ENCODE assay signal across 8 mouse cellular contexts in genomic region chr2:52858529-52859465, GRCm38 (mm10). TPM values are rescaled to one million over a fixed set of nuclear protein-coding genes. Genes with fewer than 3 reads are reported as not detected.
DNase-seq lines count a peak whose midpoint lies in the region; ATAC-seq and TF ChIP-seq lines count a peak whose summit lies in the region.

No protein-coding gene starts in this region.

- peak overlapping the region; percentile 77 for H3K4me2 ChIP-seq in forebrain, embryonic 16.5 days (ENCODE audit: low read length)
- H3K4me2 ChIP-seq in lung, postnatal 0 days (replicated peaks; ENCODE audit: low read depth, low read length), result peak overlapping the region; percentile 96

- no peaks in the 10 kb centered on the region; the same call in 1 of the 2 replicates for H3K27me3 ChIP-seq in forebrain, embryonic 16.5 days (replicated peaks; ENCODE audit: control insufficient read depth, insufficient read depth, low read length)
- H3K27me3 ChIP-seq in lung, postnatal 0 days (replicated peaks; ENCODE audit: insufficient read depth, low read length), result 0 out of 2 replicates have a peak, but pooled peaks cover 4% of the 10 kb centered on the region

- H3K4me1 ChIP-seq in forebrain, embryonic 16.5 days (replicated peaks; ENCODE audit: control insufficient read depth, insufficient read depth, low read length), result peaks cover 42% of the 10 kb centered on the region
- H3K4me1 ChIP-seq in lung, postnatal 0 days (ENCODE audit: insufficient read depth, low read depth, low read length), result peaks cover 13% of the 10 kb centered on the region; the same call in 1 of the 2 replicates

- H3K36me3 ChIP-seq in forebrain, embryonic 16.5 days (ENCODE audit: control insufficient read depth, insufficient read depth), result no peaks in the 10 kb centered on the region
- no peaks in the 10 kb centered on the region for H3K36me3 ChIP-seq in lung, postnatal 0 days (ENCODE audit: insufficient read depth, low read length)

- under 1% methylated on average over 45 of the region's 46 CpGs for WGBS in forebrain, embryonic 16.5 days
- under 1% methylated on average over 43 of the region's 46 CpGs for WGBS in lung, postnatal 0 days

- TF ChIP-seq EP300 in lung, postnatal 0 days (IDR thresholded peaks at IDR 0.05), result no peak

- H3K4me3 ChIP-seq in forebrain, embryonic 16.5 days (replicated peaks; ENCODE audit: low read length), result peak overlapping the region; percentile 100
- H3K4me3 ChIP-seq in lung, postnatal 0 days (ENCODE audit: low read depth, low read length), result peak overlapping the region; percentile 69

- DNase-seq in Muller cell, postnatal 12 days (ENCODE audit: inconsistent ontology term), result peak; percentile 76
- DNase-seq in heart, postnatal 36 days, result peak; percentile 57 to 63
- peak; percentile 29 to 38 for DNase-seq in layer of hippocampus, adult 18-20 months (ENCODE audit: low spot score in 2 of 2)
- DNase-seq in lung, postnatal 0 days (ENCODE audit: low spot score), result peak; percentile 44
- peak; percentile 63 for DNase-seq in retina, postnatal 1 day

- TF ChIP-seq CTCF in lung, postnatal 0 days (IDR thresholded peaks at IDR 0.05), result no peak

- ATAC-seq in cerebellum, adult (ENCODE audit: insufficient number of reproducible peaks, low FRiP score, low TSS enrichment), result peak; percentile 38; the same call in 1 of the 2 replicates
- ATAC-seq in forebrain, embryonic 16.5 days, result peak; percentile 34
- ATAC-seq in lung, postnatal 0 days, result peak; percentile 31
- no peak for ATAC-seq in activated CD4-positive, CD25-positive, alpha-beta regulatory T cell, adult 4 months

- H3K27ac ChIP-seq in forebrain, embryonic 16.5 days (ENCODE audit: low read length), result peak overlapping the region; percentile 85
- no peak overlapping the region for H3K27ac ChIP-seq in lung, postnatal 0 days (ENCODE audit: low read length)

- no peaks in the 10 kb centered on the region for H3K9me3 ChIP-seq in forebrain, embryonic 16.5 days (ENCODE audit: control insufficient read depth, low read length)
- H3K9me3 ChIP-seq in lung, postnatal 0 days (ENCODE audit: low read length), result no peaks in the 10 kb centered on the region

- H3K9ac ChIP-seq in forebrain, embryonic 16.5 days (replicated peaks; ENCODE audit: low read depth, low read length), result peak overlapping the region; percentile 100
- peak overlapping the region; percentile 59 for H3K9ac ChIP-seq in lung, postnatal 0 days (replicated peaks; ENCODE audit: low read depth)

- intact Hi-C loops in heart, postnatal 36 days (cut with DNase I), result loop anchor here (2.0 to 5.0 kb wide), 4 partner anchors 96 to 224 kb away; no protein-coding TSS in a partner anchor

RNA-seq across cellular contexts. Expression of gene Fmnl2, which starts 1.1 kb away (rescaled TPM):
- polyA plus RNA-seq in forebrain, embryonic 16.5 days (2015; fragmentation: Nextera tagmentation; extraction: Ambion mirVana), result 15.5 and 18.5 TPM in 2 replicates
- total RNA-seq in heart, postnatal 36 days (2021), result 1 to 10 TPM; 5.6 to 6.8 TPM
- 10 to 100 TPM; 43.0 to 46.9 TPM for total RNA-seq in layer of hippocampus, adult 18-20 months (2021)
- polyA plus RNA-seq in lung, postnatal 0 days (2015; fragmentation: Nextera tagmentation; extraction: Ambion mirVana), result 3.5 and 3.9 TPM in 2 replicates
- under 1 TPM; 0.11 to 0.30 TPM for polyA plus RNA-seq in activated CD4-positive, CD25-positive, alpha-beta regulatory T cell, adult 4 months (2017; shearing (Covaris generic))
